Mouse (Mus musculus): ENCODE data around the gene Ppox.
A peak's percentile ranks its signal among the peaks of the same experiment; 100 is the strongest.

The Ppox gene

DNA sequence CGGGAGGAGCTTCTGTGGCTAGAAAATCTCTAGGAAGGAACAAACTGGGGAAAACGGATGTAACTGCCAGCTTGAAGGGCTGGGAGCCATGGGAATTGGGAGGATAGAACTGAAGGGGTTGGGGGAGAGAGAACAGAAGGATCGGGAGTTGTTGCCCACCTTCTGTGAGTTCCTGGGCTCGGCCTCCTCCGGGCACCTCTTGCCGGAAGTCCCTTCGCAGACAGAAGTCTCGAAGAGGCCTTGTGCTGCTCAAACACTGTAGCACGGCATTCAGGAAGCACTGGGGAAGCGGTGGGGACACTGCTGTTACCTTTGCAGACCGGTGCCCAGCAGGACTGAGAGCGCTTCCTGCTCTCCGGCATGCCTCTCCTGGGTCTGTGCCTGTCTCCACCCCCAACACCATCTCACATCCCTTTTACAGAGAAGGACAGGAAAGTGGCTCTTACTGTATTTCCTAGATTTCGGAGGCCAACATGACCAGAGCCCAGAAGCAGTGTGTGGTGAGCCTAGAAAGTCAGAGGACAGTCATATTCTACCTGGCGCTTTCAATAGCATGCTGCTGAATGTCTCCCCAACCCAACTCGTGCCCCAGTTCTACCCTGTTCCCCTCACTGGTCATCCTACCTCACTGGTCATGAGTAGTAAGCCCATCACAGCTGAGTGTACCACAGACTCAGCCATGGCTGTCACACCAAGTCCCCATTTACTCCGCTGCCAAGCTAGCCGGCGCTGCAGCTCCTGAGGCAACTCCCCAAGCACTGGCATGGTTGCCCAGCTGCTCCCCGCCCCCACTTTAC is 4.3 kb upstream of the Ppox start:
- DNase-seq: no peak

DNA sequence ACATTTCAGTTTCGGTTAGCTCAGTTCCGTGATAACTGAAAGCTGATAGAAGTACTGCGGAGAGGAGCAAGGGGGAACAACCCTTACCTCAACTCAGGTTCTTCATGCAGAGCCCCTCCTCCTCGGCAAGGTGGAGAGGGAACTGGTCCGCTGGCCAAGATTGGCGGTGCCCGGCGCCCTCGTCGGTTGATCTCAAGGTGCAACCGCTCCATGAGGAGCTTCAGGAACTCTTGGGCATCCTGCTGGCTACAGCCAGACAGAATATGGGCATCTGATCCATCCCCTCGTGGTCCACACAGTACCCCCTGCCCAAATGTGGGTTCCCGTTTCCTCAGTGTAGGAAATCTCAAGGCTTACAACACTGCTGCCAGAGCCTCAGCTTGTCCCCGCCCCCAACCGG is 3.5 kb upstream of the Ppox start:
- no peak for DNase-seq

DNA sequence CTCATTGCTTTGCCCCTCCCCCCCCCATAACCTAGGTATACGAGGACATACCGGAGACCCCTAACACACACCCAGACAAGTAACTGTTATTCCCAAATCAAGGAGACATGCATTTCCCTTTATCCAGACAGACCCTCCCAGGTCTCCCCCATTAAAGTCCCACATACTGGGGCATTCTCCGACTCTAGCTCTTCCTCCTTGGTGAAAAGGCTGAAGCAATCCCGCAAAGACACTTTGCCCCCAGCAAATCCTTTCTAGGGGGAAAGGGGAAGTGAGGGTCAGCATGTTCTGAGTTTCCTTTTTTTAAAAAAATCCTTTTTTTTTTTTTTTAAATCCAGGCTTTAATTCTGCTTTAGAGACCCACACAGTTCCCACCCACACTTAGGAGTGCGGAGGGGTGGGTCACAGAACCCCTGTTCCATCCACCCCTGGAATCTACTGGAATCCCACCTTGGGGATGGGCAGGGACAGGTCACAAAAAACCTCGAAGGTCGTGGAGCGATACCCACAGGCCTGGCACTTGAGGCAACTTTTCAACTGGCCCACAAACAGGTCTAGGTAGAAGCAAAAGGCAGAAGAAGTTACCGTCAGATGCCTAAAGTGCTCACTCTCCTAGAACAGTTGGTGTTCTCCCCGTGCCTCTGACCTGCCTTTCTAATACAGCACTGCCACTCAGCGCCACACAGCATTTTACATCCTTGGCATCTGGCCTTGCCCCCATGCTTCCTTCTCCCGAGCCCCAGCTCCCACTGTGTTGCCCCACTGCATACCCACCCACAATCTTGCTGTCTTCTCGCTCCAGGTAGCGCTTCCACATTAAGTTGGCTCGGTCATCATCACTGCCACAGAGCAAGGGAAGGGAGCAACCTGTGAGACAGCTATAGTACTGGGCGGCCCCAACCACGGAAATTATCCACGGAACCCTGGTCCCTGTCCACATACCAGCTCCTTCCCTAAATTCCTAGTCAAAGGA is 2.5 kb upstream of the Ppox start:
- peak in 1 of 2 experiments; percentile 5 for DNase-seq

DNA sequence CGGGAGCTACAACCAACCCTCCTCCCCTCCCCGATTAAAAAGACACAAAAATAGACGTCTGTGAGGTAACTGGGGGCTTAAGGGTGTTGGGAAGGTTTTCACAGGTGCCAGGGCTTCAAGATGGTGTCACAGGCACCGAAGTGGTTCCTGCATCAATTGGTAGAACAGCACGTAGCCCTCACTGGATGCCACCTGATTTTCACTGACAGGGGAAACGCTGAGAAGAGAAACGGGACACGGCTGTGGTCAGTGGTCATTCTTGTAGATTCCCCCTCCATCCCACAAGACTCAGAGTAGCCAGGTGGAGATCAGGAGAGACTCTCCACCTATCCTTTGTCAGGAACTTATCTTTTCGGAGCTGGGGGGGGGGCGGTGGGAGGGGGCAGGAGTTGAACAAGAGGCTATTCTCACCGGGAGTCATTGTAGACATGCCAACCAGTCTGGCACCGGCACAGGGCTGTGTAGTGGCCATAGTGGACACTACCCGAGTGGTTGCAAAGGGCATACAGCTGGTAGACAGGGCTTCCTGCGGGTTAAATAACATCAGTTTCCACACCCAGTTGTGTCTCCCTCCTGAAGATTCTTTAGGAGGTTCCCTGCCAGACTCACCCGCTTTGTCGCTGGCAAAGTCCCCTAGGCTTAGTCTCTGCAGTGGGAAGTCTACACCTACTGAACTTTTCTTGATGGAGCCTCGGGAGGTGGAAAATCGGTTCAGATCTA is 1.3 kb upstream of the Ppox start:
- peak in 1 of 2 experiments; percentile 8 for DNase-seq

DNA sequence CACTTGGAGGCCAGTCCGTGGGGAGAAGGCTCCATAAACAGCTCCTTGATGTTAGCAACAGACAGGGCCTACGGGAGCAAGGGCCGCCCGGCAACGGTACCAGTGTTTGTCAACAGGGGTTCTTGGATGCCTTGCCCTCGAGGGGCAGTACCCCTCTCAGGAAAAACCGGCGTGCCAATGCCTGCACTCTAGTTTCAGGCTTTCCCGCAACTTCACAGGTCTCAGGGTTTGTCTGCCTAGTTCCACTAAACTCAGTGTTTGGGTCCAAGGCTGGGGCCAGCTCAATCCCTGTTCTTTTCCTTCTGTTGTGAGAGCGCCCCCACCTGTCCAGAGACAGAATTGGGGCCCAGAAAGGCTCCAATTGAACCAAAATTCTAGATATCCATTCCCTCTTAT is 540 bp upstream of the Ppox start:
- peak; percentile 83 to 86 for DNase-seq

DNA sequence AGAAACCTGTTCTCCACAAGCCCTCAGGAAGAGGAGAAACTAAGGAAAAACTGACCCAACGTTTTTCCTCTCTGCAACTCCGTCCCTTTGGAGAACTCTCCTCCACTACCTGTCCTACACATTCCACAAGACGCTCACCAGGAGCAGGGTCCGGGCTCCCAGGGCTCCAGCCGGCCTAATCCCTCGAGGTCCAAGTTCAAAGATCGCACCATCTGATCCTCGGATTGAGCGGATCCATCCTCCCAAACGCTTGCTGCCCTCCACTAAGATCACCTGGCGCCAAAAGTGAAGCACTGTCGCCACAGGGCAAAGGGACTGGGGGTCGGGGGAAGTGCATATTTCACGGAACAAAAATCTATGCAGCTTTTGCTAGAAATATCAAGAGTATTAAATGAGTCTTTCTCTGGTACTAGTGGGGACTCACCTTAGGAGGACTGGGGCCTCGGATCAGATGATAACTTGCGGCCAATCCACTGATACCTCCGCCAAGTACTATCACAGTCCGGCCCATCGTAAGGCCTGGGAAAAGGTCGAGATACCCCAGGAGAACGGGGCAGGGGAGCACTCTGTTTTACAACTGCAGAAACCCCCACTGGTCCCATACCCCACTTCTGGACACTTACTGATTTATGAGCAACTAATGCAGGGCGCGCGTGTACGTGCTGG is 603 bp downstream of the Ppox start:
- DNase-seq: no peak

DNA sequence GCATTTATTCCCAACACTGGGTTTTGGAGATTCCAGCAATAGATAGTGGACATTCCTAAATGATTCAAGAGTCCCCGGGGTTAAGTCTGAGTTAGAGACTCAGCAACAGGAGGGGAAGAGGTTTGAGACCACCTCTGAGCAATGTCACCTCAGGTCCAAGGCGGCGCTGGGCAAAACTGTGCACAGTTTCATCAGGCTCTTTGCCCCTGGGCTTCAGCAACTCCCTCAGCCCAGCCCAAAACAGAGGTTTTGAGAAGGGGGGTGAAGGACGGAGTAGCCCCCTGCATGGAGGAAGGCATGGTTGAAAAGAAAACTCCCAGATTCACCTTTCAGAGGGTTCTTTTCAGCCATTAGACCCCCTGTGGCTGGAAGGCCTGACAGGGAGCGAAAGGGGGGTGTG is 1.3 kb downstream of the Ppox start:
- DNase-seq: peak in 1 of 2 experiments; percentile 4

DNA sequence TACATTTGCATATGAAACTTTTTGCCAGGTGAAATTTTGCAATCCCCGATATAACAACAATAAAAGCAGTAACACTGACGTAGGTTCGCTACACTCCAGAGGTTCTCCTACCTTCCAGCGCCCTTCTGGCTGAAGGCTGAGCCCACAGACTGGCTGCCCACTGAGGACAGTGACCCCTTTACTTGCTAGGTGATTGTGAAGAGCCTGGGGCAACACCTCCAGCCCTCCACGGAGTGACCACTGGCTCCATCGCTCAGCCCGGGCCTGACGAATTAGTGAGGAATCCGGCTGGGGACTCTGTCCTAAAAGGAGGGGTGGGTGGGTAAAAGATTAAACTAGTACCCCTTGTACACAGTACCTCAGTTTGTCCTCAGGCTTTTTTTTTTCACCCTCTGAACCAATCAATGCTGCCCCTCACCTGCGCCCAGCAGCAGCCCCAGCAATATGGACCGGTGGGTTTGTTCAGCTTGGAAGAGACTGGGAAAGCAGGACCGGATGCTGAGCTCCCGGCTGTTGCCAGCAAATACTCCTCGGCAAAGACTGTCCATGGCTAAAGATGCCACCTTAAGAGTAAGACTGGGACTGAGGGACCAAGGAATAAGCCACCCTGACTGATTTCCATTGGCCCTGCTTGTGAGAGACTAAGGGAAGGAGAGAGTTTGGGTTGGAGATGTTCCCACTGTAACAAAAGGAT is 1.8 kb downstream of the Ppox start:
- DNase-seq: peak in 1 of 2 experiments; percentile 5

DNA sequence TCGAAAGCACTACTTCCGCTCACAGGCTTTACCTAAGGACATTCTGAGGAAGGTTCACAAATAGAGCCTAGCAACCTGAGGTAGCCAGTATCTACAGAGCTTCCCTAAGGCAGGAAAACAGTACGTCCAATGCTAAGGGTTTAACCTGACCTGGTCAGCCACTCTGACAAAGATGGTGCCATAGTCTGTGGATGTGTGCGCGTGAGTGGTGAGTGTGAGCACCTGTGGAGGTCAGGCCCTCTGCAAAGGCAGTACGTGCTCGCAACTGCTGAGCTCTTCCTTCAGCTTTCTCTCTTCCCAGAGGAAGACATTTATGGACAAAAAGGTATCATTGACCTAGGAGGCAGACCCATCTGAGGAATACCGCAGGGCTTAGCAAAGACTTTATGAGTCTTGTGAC is 2.5 kb downstream of the Ppox start:
- no peak for DNase-seq

DNA sequence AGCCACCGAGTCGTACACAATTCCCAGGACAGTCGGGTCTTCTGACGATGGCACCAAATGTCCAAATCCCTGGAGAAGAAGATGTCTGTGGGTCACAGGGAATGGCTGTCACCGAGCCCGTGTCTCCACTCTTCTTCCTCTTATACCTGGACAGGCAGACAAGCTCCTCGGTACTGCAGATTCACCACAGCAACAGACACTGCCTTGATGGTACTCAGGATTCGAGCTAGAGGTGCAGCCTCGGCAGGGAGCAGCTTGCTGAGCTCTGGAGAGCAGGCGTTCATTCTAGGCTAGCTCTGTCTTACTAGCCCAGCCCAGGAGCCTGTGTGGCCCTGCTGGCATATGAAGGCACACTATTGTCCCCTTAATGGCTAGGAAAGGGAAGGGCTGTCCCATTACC is 3.2 kb downstream of the Ppox start:
- DNase-seq: no peak

DNA sequence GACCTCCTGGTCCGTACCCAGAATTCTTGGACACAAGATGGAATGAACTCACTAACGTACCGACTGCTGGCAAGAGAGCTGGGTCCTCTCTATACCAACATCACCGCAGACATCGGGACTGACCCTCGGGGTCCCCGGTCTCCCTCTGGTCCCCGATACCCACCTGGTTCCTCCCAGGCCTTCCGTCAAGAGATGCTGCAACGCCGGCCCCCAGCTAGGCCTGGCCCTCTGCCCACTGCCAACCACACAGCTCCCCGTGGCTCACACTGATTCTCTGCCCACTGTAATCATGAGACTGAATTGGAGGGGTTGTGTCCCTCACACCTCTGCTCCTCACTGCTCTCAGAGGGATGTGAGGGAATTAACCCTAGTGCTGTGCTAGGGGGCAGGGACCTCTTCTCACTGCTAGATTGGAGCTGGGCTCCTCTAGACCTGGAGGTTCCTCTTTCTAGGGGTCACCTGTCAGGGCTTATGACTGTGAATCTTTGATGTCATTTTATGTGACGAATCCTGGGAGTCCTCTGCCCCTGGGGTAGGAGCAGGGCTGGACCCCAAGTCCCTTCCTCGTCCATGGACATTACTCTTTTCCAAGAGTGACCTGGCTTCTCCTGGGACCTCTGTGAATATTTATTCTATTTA is 4.8 kb downstream of the Ppox start:
- DNase-seq: no peak

DNA sequence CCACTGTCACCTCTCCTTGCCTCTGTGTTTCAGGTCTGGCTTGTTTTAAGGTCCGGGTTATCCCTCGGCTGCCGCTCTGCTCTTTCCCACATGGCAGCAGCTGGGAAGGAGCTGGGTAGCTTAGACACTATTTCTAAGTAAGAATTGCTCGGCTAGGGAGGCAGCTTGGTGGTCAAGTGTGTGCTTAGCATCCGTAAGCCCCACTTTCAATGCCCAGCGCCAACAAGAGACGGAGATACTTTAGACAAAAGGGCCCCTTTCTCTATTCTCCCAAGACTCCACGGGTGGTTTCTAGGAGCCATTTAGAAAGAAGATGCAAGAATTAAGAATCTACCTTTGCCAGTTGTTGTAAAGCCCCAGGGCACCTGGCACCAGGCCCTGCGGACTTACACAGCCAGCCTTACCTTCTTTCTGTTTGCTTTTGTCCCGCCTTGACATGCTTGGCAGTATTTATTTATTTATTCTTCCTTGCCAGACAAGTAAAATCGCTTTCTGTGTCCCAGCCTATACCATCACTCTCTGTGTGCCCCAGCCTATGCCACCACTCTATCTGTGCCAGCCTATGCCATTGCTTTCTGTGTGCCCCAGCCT is 5.7 kb downstream of the Ppox start:
- no peak for DNase-seq

DNA sequence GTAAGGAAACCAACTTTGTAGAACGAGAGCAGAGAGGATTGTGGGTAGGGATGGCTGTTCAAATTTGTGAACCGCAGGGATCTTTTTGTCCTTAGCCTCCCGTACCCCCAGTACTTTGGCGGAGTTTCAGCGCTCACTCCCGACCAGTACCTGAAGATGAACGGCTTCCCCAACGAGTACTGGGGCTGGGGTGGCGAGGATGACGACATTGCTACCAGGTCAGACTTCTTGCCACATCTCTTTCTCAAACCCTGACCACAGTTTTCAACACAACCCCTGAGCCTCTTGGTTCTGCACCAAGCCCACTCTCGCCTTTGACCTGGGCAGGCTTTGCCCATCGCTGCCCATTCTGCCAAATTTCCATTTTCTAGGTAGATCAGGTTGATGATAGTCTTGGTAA is 6.8 kb downstream of the Ppox start:
- no peak for DNase-seq

DNA sequence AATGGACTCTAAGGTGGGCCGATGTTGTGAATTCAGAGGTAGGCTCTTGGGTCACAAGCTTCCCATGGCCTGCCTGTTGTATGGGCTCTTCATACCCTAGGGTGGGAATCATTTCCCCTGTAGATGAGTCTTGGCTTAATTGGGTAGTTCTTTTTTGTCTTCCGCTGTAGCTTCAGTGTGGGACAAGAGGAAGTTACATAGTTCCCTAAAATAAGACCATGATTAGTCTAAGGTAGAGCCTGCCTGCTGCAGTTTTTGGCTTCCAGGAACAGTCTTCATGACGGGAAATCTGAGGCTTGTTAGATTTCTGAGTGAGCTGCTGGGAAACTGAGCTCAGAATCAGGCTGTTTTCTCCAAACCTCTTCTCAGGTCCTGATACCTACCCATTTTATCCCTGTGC is 8.9 kb downstream of the Ppox start:
- no peak for DNase-seq

DNA sequence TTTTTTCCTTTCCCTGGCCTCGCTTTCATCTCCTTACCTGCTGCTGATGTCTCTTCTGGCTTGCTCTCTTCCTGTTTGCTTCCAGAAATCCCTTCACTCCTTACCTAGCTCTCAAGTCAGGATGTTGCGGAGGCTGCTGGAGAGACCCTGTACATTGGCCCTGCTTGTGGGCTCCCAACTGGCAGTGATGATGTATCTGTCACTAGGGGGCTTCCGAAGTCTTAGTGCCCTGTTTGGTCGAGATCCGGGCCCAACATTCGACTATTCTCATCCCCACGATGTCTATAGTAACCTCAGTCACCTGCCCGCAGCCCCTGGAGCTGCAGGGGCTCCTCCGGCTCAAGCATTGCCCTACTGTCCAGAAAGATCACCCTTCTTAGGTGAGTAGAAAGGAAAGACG is 9.4 kb downstream of the Ppox start:
- DNase-seq: no peak

DNA sequence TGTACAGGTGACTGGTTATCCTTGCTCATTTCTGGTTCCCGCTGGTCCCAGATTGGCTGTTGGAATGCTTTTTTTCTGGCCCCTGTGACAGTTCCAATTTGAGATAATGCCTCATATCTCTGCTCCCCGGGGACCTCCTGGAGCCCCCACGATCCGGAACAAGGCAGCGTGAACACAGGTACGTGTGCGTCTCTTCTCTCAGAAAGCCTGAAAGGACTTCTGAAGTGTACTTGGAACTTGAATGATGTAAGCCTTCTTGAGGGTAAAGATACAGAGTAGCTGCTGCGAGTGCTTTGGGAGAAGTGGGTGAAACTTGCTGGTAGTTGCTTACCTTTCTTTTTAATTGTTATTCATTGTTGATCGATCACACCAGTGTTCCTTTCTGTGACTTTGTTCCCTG is 9.8 kb downstream of the Ppox start:
- DNase-seq: no peak

DNA sequence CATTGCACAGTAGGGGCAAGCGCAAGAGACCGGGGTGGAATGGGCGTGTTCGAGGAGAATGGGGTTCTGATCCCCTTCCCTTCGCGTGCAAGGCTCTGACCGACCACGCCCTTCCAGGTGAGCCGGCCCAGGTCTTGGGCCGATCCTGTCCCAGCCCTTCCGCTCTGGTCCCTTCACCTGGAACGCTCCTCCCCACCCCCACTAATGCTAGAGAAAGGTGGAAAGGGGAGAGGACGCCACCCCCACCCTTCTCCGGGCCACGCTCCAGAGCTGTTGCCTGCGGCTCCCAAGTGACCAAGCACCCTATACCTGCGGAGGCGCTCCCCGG is 10.4 kb downstream of the Ppox start:
- peak in 1 of 2 experiments; percentile 70 for DNase-seq

DNA sequence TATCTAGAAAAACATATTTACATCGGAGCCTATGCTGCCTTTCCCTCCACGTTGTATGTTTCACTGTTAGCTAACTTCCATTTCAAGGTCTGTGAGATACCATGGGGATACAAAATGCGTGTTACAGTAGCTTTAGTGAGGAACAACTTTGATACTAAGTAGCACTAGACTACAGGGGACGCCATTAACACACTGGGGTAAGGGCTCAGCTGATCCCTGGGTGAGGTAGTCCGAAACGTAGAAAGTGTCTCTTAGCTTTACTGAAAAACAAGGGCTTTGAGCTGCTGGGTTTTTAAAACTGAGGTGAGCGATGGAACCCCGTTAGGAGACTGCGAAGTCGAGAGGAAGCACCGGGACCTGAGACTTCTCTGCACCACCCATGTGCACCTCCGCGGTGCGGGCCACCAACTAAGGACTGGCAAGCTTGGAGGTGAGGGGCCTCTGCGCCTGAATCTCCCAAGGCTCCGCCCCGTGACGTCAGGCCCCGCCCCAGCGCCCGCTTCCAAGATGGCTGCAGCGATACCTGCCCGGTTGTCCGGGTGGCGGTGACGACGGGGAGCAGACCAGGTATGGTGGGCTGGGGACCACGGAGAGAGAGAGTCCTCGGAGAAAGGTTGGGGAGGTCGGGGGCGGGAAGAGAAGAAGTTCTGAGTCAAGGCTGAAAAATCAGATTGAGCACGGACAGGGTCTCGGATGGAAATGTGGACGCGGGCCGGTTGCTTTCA is 11.0 kb downstream of the Ppox start, which contains the start of gene B4galt3:
Gene B4galt3 (plus strand): TSS at position 481 of the 725 bp plus-strand sequence.
- DNase-seq: peak; percentile 99

DNA sequence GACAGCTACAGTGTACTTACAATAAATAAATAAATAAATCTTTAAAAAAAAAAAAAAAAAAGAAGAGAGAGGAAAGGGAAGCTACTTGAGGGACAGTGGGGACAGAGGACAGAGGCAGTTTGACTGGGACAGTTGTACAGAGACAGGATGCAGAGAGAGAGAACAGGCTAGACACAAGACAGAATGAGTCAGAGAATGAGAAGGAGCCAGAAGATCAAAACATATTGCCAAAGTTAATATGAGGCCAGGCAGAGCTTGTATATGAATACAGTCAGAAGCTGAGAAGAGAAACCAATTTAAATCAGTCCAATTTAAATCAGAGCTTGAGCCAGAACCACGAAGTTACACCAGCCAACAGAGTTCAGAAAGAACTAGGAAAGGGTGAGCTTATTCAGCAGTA is 12.6 kb downstream of the Ppox start:
- no peak for DNase-seq

DNA sequence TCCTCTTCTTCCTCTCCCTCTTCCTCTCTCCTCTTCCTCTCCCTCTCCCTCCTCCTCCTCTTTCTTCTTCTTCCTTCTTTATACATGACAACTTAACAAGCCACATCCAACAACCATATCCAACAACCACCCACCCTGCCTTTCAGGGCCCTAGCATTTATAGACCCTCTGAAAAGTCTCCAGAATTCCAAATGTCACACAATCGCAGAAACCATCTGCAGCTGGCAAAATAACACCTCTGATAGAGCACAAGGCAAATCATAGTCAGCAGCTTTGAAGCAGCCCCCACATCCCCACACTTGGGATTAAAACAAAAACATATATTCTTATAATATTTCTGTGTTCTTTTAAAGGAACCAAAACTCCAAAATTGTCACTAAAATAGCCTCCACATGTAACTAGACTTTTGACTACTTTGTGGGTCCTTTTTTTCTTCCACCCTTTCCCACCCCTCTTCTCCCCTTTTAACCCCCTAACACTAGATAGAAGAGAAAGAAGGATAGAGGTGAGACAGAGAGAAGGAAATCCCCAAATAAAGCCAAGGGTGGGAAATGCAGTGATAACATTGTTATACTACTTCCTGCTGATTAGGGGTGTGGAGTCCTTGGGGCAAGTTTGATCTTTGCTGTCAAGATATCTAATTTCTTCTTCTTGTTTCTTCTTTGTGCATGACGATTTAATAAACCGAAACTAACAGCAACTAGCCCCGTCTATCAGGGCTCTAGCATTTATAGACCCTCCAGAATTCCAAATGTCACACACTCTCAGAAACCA is 14.8 kb downstream of the Ppox start:
- no peak for DNase-seq

Data from cerebellum, postnatal 25 days (tissue).